Mouse (Mus musculus) embryonic facial prominence, embryonic 15.5 days (tissue): ENCODE data around the gene Ksr1. TPM values are rescaled to one million over a fixed set of nuclear protein-coding genes. Genes with fewer than 3 reads are reported as not detected.
A peak's percentile ranks its signal among the peaks of the same experiment; 100 is the strongest.

Source experiments
- ATAC-seq: fragments of 200-750 bp; cut with Nextera tagmentation; 2 replicates; pipeline ENCODE4 v1.8.0; 2017; ENCODE audit warnings: low read depth, moderate TSS enrichment; ENCODE audit not compliant: insufficient number of reproducible peaks, low FRiP score, low TSS enrichment
- H3K27ac ChIP-seq: fragments of 300-500 bp; sonication (generic); replicated peaks from 2 replicates; pipeline ENCODE4 v1.5.1; 2015; ENCODE audit warnings: mild to moderate bottlenecking, inconsistent platforms
- H3K27me3 ChIP-seq: fragments of 300-500 bp; sonication (generic); 2 replicates; pipeline ENCODE4 v1.6.1; 2015; ENCODE audit warnings: inconsistent platforms
- H3K36me3 ChIP-seq: fragments of 300-500 bp; sonication (generic); 2 replicates; pipeline ENCODE4 v1.6.1; 2015; ENCODE audit warnings: mild to moderate bottlenecking, inconsistent platforms
- H3K4me1 ChIP-seq: fragments of 300-500 bp; sonication (generic); 2 replicates; pipeline ENCODE4 v1.6.1; 2015; ENCODE audit warnings: inconsistent platforms
- H3K4me2 ChIP-seq: fragments of 300-500 bp; sonication (generic); replicated peaks from 2 replicates; pipeline ENCODE4 v1.6.1; 2015; ENCODE audit warnings: mild to moderate bottlenecking, inconsistent platforms
- H3K4me3 ChIP-seq: fragments of 300-500 bp; sonication (generic); replicated peaks from 2 replicates; pipeline ENCODE4 v1.5.1; 2015; ENCODE audit warnings: mild to moderate bottlenecking, inconsistent platforms
- H3K9ac ChIP-seq: fragments of 300-500 bp; sonication (generic); 2 replicates; pipeline ENCODE4 v1.6.1; 2015; ENCODE audit warnings: inconsistent platforms
- H3K9me3 ChIP-seq: fragments of 300-500 bp; sonication (generic); replicated peaks from 2 replicates; pipeline ENCODE4 v1.6.1; 2016; ENCODE audit warnings: inconsistent platforms
- WGBS: fragments of 180-500 bp; shearing (Covaris S2); methylation state at CpG from one replicate; pipeline ENCODE4 v1.1.7; 2015; 5-methylcytosine and 5-hydroxymethylcytosine counted together
- polyA plus RNA-seq: library from polyadenylated mRNA; unstranded; fragments of >200 nt; fragmentation: Nextera tagmentation; extraction: Ambion mirVana; gene quantifications from 2 replicates; pipeline ENCODE4 v1.2.1, GENCODE M21; 2015

The Ksr1 gene
- polyA plus RNA-seq, 1 experiment from 2014 or later: 5.6 TPM

DNA sequence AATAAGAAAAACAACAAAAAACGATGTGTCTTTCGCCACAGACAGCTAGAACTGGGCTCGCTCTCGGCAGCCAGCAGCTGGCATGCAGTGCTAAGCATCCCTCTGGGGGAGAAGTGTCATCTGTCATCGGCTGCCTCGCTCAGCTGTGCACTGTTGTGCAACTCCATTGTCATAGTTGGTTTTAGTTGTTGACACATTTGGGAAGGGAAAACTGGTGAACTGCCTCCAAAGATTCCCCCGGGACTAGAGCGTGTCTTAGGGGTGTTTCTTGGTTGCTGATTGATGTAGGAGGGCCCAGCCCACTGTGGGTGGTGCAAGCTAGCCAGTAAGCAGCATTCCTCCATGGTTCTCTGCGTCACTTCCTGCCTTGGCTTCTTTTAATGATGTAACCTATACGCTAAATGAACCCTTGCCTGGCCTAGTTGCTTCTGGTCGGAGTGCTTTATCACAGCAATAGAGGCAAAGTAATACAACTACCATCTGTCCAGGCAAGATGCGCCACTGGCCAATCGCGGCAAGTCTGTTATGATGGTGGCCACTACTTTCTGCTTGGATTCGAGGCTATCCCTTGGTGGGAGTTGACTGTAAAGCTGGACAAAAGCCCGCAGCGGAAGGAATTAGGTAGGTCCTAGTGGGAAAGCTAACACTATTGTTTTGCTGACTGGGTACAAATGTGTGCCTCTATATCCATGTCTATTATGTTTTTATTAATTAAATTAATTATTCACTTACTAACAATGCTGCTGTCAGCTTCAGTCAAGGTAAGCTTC lies 172.6 kb downstream of the Ksr1 start:
- Histone ChIP-seq H3K27ac (peak overlapping the region; percentile 35), H3K4me1 (peaks cover 23% of the 10 kb centered on the region), H3K4me2 (peak overlapping the region; percentile 28), H3K9ac (no peak overlapping the region), H3K9me3 (no peaks in the 10 kb centered on the region), H3K36me3 (no peaks in the 10 kb centered on the region), H3K4me3 (no peak overlapping the region; the same call in 1 of the 2 replicates), H3K27me3 (no peaks in the 10 kb centered on the region)
- no peak for ATAC-seq
- WGBS: 52% methylated on average over 17 of the region's 17 CpGs

DNA sequence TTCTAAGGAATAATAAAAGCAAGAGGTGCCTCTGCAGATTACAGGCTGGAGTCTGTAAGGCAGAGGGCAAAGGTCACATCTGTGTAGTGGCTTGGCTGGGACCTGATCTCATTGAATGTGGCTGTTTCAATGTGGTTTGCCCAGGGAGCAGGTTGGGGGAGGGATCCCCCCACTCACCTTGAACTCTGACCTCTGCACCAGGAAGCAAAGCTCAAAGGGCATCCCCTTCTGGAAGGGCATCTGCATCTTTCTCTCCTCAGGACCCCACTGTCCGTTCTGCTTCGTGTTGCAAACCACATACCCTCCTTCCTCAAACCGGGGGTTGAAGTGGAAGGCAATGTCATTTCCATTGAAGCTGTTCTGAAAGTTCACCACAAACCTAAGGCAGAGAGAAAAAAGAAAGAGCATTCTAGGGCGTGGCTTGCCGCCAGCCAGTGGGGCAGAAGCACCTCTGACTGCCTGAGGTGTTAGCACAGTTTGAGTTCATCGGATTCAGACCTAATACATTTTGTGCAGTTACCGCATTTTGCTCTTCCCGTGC lies 173.3 kb downstream of the Ksr1 start:
- no peaks in the 10 kb centered on the region for H3K9me3 ChIP-seq
- H3K27ac ChIP-seq: peak overlapping the region; percentile 35
- WGBS: 24% methylated on average over 8 of the region's 8 CpGs
- H3K9ac ChIP-seq: no peak overlapping the region
- H3K4me2 ChIP-seq: peak overlapping the region; percentile 28
- no peak for ATAC-seq
- H3K36me3 ChIP-seq: no peaks in the 10 kb centered on the region
- H3K4me1 ChIP-seq: peaks cover 19% of the 10 kb centered on the region
- H3K4me3 ChIP-seq: no peak overlapping the region
- no peaks in the 10 kb centered on the region for H3K27me3 ChIP-seq

DNA sequence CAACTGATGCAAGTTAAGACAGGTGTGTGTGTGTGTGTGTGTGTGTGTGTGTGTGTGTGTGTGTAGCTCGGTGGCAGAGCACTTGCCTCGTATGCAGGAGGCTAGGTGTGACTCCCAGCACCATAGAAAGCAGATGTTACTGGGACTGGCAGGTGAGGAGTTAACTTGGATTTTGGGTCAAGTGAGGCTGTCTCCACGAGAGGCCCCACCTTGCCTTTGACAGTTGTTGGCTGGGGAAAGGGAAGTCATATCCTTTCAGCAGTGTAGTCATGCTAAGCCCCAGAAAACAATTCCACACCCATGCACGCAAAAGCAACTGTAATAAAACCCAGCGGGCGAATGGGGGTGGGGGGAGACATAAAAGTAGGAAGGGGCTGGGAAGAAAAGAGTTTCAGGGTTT lies 173.9 kb downstream of the Ksr1 start:
- ATAC-seq: no peak
- Histone ChIP-seq H3K4me3 (no peak overlapping the region), H3K9me3 (no peaks in the 10 kb centered on the region), H3K27ac (no peak overlapping the region), H3K9ac (no peak overlapping the region), H3K27me3 (no peaks in the 10 kb centered on the region), H3K4me2 (no peak overlapping the region), H3K4me1 (peaks cover 19% of the 10 kb centered on the region), H3K36me3 (no peaks in the 10 kb centered on the region)
- 15% methylated on average over 6 of the region's 6 CpGs for WGBS

DNA sequence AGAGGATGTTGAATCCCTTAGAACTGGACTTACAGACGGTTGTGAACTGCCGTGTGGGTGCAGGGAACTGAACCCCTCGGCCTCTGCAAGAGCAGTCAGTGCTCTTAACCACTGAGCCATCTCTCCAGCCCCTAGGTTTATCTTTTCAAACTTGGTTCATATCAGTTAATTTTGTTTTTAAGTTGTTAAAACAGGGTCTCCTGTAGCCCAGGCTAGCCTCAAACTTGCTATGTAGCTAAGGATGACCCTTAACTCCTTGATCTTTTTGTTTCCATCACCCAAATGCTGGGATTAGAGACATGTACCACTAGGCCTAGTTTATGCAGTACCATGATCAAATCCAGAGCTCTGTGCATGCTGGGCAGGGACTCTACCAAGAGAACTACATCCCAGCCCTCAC lies 174.5 kb downstream of the Ksr1 start:
- 85% methylated on average over 3 of the region's 3 CpGs for WGBS
- no peak overlapping the region for H3K4me3 ChIP-seq
- H3K4me2 ChIP-seq: no peak overlapping the region
- no peak overlapping the region for H3K9ac ChIP-seq
- no peaks in the 10 kb centered on the region for H3K36me3 ChIP-seq
- no peak overlapping the region for H3K27ac ChIP-seq
- ATAC-seq: no peak
- no peaks in the 10 kb centered on the region for H3K9me3 ChIP-seq
- H3K4me1 ChIP-seq: peaks cover 19% of the 10 kb centered on the region
- H3K27me3 ChIP-seq: no peaks in the 10 kb centered on the region

DNA sequence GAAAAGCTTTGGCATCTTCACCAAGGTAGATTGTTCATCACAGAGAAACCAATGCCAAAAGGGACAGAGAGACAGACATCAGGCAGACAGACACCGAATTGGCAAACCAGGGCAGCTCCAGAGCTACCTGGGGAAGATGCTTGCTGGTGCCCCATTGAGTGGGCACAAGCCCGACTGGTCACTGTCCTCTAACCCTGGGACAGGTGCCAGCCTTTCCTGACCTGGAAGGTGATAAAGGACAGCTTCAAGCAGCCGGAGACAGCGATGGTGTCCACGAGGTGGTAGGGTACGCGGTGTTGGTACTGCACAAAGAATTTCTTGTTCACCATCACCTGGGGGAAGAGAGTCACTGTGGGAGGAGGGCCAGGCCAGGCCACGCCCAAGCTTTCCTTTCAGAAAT lies 175.1 kb downstream of the Ksr1 start:
- H3K9me3 ChIP-seq: no peaks in the 10 kb centered on the region
- H3K27me3 ChIP-seq: no peaks in the 10 kb centered on the region
- H3K36me3 ChIP-seq: no peaks in the 10 kb centered on the region
- ATAC-seq: no peak
- peaks cover 19% of the 10 kb centered on the region for H3K4me1 ChIP-seq
- 77% methylated on average over 8 of the region's 8 CpGs for WGBS
- no peak overlapping the region for H3K27ac ChIP-seq
- H3K4me3 ChIP-seq: no peak overlapping the region
- H3K9ac ChIP-seq: no peak overlapping the region
- H3K4me2 ChIP-seq: no peak overlapping the region

DNA sequence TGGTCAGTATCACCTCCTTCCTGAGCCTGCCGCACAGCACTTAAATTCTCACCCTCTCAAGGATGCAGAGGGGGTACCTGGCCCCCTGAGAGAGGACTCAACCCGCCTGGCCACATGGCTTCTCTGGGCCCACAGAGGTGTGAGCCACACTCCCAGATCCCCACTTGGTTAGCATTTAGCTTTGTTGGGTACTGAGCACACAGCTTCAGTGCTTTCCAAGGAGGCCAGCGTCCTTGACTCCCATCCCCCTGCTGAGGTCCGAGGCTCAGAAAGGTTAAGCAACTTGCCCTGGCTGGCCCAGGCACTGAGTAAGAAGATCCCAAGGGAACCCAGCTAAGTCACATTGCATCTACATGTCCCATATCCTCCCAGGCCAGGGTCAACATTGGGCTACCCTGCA lies 178.1 kb downstream of the Ksr1 start:
- H3K4me1 ChIP-seq: peaks cover 12% of the 10 kb centered on the region
- H3K27me3 ChIP-seq: no peaks in the 10 kb centered on the region
- no peak overlapping the region for H3K9ac ChIP-seq
- no peak overlapping the region for H3K4me3 ChIP-seq
- H3K27ac ChIP-seq: no peak overlapping the region
- H3K36me3 ChIP-seq: no peaks in the 10 kb centered on the region
- WGBS: 81% methylated on average over 4 of the region's 4 CpGs
- no peak for ATAC-seq
- H3K4me2 ChIP-seq: no peak overlapping the region
- no peaks in the 10 kb centered on the region for H3K9me3 ChIP-seq

DNA sequence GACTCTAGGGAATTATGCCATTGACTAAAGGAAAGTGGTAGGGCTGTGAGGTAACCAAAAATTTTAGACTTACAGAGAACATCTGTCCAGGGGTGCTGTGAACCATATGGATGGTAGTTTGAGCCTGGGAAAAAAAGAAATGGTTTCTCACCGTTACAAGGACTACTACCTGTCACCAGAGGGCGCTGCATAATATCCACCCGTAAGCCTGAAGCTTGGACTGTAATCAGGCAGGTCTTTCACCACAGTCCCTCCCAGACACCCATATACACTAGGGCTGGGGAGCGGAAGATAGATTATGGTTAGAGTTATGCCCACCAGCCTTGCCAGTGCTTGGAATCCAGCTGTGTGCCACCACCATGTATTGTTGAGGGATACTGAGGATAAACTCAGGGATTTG lies 178.8 kb downstream of the Ksr1 start:
- Histone ChIP-seq H3K36me3 (no peaks in the 10 kb centered on the region), H3K4me3 (no peak overlapping the region), H3K27me3 (no peaks in the 10 kb centered on the region), H3K9me3 (no peaks in the 10 kb centered on the region), H3K27ac (no peak overlapping the region), H3K9ac (no peak overlapping the region), H3K4me2 (no peak overlapping the region), H3K4me1 (peaks cover 5% of the 10 kb centered on the region)
- WGBS: 26% methylated on average over 4 of the region's 4 CpGs
- ATAC-seq: no peak

Other genes starting within 250 kb of the Ksr1 start
- gene Nos2, start 225.6 kb downstream of the Ksr1 start, polyA plus RNA-seq: 1.2 and 2.1 TPM in 2 replicates
- gene Lgals9, start 161.5 kb downstream of the Ksr1 start, polyA plus RNA-seq: 47.8 and 49.8 TPM in 2 replicates
- 208 and 233 TPM in 2 replicates for gene Wsb1, start 108.3 kb upstream of the Ksr1 start, polyA plus RNA-seq
- not detected in 2 replicates for gene Gm9964, start 150.5 kb upstream of the Ksr1 start, polyA plus RNA-seq
- gene Nf1, start 193.3 kb upstream of the Ksr1 start, polyA plus RNA-seq: 6.1 and 6.4 TPM in 2 replicates